Mouse (Mus musculus): ENCODE data around the gene Adora3.

Gene Adora3

DNA sequence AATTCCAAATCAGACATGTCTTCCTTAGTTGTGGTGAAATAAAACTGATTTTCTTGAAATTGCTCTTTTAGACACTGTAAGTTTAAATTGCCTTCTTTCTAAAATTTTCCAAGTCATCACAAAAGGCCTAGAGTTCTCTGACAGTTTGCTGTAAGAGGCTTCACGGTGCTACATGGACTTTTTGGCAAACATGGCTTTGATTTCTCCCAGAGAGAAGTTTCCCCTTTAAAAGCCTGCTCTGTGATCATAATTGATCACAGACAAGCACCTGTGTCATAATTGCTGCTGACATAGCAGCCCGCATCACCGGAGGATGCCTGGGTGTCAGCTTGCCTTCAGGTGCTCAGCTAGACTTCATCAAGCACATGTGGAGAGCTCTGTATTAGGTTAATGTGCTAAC is at the start of gene Adora3, which contains the start of gene Tmigd3:
TSS of gene Adora3 (plus strand) at position 301 of the 400 bp plus-strand sequence.
TSS of gene Tmigd3 (plus strand) at position 346 of the 400 bp plus-strand sequence.
- DNase-seq, result no peak

DNA sequence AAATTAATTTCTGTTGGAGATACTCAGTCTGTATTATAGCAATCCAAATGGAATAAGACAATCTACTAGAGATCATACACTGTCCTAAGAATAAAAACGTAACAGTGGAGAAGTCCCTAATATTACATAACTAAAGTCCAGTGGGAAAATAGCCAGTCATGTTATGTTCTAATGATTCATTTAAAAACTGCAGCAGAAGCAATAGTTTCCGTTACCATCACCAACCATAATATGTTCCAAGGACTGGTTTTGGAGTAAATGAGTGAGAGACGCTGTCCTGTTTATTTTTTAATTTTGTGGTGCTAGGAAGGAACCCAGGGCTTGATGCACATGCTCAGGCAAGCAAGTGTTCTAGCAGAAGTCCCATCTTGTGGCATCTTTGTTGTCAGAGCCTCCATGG is 49.2 kb upstream of the Adora3 start:
- DNase-seq, result no peak

DNA sequence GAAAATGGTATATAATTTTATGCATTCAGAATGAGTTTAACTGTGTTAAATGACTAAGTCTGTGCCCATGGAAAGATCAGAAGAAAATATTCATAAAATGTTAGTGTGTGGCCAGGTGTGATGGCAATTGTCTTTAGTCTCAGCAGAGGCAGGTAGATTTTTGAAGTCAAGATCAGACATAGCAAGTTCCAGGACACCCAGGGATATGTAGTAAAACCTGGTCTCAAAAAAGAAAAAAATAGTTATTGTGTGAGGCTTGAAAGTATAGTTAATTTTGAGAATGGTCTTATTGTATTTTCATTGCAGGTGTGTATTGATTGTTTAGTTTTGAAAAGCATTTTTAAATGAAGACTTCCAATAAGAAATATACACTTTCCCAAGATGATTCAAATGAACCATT is 47.0 kb upstream of the Adora3 start:
- DNase-seq, result no peak

DNA sequence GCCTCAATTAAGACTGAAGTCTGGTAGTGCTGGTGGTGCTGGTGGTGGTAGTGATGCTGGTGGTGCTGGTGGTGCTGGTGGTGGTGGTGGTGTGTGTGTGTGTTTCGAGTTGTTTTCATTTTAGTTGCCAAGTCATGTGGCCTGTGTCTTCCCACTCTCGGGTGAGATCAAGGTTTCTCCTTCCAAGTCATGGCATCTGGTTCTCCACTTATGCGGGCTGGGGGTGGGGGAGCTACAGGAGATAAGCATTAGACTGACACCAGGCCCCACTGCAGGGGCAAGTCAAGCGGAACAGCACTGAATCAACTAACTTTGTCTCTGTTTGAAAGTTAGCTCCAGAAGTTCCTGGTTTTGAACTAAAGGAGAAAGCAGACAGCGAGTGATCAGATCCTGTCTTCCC is 46.6 kb upstream of the Adora3 start:
- DNase-seq, result no peak

DNA sequence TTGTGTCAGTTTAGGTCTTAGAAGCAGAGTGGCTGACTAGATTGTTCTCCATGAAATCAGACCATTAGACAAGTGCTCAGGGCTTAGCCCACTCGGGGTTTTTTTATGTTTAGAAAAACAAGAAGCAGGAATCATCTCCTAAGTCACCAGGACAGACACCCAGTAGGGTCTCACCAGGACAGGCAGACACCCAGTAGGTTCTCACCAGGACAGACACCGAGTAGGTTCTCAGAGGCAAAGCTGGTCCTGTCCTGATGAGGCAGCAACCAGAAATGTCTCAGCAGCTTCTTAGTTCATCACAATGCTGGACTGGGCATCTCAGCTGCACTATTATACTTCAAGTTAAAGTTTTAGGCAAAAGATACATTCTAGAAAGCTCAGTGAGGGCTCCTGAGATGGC is 46.0 kb upstream of the Adora3 start:
- DNase-seq, result no peak

DNA sequence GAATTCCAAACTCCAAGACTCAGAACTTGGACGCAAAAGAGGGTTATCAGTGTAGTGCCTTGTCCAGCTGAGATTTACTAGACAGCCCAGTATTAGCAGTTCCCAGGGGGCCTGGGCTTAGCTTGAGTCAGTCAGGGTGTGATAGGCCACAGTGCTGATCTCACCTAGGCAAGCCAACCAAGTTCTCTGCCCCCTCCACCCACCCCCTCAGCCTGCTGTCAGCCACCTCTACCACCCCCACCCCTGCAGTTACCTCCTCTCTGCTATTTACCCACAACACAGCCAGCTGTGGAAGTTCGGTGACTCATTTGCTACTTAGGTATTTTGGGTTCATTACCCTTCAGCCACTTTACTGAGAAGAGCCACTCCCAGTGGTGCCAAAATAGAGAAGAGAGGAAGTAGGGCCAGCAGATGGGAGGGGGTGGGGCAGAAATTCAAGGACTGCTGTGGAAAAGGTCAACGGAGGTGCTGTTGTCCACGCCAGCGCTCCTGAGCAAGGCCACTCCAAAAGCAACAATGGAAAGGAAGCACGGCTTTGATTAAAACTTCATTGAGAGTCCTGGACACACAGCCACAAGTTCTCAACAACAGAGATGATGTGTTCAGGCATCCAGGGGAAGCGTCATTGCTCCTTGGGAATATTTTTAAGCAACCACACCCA is 45.0 kb upstream of the Adora3 start:
- no peak for DNase-seq

DNA sequence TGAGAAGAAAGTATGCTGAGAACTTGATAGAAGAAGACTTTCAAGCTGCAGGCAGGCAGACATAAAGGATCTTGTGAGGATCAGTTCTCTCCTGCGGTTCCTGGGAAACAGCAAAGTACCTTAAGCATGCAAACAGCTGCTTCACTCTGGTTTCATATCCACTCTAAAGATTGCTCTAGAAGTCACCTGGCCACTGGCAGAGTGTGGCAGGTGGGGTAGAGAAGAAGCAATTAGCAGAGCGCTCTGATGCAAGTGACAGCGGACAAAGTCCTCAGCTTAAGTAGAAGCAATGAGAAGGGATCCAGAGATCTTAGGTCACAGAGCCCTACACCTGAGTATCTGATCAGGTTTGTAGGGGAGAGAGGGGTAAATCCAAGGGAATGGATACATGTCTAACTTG is 39.1 kb upstream of the Adora3 start:
- DNase-seq, result no peak

DNA sequence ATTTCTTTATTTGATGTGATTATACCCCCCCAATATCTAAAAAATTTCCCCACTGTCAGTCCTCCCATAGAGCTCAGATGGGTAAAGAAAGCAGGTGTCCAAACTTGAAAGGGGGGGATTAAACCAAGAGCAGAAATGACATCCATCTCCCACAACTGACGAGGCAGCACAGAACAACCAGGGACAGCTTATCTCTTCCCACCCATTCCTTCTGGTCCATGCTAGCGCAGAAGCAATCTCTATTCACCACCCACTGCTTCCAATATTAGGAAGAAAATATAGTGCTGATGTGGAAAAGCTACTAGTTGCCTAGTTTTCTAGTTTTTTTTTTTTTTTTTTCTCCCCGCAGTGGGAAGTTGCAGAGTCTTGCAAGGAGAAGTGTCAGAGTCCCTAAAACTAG is 34.8 kb upstream of the Adora3 start:
- no peak for DNase-seq

DNA sequence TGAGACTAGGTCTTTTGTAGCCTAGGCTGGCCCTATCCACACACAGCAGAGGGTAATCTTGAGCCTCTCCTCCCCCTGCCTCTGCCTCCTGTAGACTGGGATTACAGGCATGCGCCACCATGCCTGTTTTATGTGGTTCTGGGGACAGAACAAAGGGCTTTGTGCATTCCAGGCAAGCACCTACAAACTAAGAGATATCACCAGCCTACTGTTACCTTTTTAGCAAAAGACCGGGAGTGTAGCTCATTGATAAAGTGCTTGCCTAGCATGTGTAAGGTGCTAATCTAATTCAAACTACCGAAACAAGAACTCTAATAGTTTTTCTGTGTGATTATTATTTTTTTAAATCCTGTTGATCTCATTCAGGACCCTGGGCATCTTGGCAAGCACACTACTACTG is 33.8 kb upstream of the Adora3 start:
- DNase-seq, result no peak

DNA sequence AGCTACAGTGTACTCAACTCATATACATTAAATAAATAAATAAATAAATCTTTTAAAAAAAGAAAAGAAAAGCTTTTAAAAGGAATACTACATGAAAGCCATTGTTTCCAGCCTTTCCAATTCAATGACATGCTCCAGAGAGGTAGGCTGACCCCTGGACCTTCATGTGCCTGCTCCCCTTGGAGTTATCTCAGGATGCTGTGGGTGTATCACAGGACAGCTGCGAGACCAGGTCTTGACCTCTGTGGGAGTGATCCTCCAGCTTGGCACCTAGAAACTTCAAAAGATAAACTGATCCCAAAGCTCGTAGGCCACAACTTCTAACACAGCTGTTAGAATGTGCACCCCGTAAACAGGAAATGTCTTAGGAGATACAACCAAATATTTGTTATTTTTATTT is 32.0 kb upstream of the Adora3 start:
- no peak for DNase-seq

DNA sequence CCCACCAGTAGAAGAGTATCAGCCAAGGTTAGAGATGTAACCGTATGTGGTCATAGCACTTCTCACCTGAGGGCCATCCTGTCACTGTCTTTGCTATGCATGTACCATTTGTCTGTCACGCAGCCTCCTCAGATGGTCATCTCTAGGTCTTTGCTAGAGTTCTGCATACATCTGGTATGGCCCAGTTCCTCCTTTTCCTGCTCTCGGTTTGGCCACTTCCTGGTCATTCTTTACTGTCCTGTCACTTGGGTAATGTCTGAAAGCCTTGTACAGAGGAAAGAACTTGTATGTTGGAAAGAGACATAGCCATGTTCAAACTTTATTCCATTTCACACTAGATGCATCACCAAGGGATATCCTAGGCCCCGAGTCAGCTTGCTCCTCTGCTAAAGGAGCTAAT is 30.8 kb upstream of the Adora3 start:
- no peak for DNase-seq

DNA sequence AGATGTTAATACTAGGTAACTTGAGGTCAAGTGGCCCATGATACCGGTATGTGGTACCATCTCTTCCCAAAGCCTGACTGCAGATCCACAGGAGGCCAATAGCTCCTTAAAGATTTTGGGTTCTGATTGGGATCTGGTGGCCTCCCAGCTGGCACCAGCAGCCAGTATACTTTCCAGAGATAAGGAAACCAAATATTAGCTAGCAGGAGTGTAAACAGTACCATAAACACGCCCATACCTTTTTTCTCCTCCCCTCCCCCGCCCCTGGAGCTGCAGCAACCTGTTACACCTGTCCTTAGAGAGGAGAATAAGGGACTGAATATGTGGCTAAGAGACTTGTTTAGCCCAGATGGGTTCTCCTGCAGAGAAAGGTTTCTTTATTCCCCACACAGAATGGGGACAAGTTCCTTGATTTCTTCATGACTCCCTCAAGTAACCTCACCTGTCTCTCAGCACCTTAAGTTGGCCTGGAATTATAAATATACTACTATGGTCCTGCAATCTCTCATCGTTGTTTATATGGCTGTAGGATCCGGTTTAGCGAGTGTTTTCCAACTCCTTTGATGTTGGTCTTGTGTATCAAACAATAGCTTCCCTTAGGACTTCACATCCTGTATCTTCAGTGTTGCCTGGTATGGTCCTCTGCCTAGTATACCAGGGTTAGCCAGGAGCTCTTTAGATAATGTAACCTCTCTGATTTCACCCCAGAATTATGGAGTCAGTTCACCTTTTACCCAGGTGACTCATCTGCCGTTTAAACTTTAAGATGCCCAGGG is 24.2 kb upstream of the Adora3 start:
- DNase-seq, result no peak

DNA sequence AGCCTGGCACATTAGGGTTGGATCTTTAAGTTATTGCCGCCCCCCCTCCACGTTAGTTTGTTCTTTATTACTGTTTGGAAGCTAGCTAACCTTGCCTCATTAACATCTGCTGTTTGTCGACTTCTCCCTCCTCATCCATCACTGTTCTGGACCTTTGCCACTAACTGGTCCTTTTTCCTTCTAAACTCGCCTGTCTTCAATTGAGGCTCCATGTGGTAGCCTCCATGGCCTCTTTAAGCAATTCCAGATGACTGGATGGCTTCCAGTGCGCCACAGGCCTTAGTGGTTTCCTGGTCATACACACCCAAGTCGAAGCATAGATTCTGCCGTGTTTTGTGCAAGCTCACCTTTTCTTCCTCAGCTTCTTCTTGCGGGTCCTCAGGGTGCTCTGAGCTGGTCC is 16.9 kb upstream of the Adora3 start:
- no peak for DNase-seq

DNA sequence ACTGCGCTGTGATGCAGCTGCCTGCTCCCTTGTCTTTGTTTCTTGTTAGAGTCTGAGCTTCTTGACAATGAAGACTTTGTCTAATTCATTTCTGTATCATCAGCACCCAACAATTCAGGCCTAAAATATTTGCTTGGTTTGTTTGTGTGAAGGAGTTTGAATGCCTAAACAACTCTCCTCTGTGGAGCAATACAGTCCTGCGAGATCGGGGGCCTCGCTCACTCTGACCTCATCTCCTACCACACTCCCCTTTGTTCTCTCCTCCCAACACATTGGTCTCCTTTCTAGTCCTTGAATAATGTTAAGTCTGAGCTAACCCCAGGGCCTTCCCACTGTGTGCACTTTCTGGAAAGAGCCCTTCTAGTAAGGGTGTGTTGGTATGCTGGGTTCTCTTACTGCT is 15.9 kb upstream of the Adora3 start:
- no peak for DNase-seq

DNA sequence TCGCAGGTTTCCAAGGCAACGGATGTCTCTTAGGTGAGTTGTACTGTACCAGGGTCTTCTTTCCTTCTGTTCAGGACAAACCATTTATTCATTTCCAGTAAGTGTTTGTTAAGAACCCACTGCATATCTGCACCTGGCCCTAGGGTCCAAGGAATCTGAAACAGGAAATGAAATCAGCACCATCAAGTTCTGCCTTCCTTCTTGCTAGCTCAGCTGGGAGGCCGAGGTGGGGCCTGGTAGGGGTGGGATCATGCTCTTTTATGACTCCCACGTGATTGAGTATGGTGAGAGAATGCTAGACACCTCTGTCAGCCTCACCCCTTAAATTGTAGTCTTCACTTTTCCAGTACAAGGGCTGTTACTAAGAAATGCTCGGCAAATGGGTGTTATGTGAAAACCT is 13.1 kb upstream of the Adora3 start:
- no peak for DNase-seq

DNA sequence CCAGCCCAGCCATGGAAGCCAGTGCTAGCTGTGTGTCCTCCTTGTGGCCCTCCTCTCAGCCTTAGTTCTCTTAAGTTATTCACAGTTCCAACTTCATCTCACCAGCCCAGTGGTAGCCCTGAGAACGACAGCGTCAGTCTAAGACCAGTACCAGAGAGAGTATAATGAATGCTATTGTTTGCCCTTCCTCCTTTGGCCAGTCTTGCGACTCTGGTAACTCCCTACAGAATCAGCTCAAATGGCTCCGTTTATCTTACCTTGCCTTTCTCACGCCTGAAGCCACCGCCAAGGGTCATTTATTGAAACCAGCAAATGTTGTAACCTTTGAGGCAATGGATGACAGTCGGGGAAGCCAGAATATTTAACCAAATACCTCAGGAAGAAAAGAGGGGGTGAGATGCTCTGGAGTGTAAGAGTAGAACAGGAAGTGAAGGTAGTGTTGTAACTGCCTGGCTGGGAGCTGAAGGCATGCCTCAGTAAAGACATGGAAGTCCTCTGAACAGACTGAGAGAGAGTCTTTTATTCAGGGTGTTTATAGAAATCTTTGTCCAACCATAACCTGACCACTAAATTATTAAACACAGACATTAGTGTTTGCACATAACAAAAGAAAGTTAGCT is 8.8 kb upstream of the Adora3 start:
- DNase-seq, result no peak

DNA sequence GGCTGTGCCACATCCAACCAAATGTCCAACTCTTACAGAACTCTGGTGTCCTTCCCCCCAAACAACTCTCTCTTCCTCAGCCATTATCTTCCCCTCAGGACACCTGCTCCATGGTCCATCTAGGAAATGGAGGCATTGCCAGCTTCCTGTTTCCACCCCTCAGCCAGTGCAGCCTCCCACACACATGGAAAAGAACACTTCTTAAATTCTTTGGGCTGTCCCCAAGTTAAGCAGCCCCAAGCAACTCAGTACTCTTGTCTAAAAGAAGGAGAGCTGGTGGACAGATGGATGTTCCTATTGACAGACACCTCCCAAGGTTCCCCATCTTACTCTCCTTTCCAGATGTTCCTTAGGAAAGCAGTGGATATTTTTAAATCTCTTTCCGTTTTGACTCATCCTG is 6.5 kb upstream of the Adora3 start:
- no peak for DNase-seq

DNA sequence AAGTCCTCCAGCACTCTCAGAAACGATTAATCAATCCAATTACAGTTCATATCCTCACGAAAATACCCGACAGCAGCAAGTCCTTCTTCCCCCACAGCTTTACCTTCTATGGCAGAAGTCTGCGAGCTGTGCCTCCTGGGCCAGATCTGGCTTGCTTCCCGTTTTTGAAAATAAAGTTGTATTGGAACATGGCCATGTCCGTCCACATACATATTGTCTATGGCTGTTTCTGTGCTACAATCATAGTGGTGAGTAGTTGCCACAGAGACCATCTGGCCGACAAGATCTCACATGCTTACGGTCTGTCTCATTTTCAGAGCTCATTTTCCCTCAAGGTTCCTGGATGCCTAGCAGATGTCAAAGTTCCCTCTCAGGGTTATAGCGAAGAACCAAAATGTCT is 5.5 kb upstream of the Adora3 start:
- no peak for DNase-seq

DNA sequence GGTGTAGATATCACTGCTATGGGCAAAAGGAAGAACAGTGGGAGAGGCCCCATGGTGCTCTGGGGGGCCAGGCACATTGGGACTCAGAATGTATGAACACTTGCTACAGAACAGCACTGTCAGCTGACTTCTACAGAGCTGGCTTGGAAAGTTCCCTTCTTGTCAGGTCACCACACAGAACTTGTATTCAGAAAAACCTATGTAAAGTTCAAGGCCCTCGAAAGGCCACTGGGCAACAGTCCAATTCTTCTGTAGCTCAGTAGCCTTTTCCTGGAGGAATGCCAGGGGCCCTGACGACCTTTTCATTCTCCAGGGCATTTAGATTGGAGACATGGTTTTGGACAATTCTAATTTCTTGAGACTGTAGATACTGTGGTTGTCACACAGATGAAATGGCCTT is 2.5 kb upstream of the Adora3 start:
- no peak for DNase-seq

DNA sequence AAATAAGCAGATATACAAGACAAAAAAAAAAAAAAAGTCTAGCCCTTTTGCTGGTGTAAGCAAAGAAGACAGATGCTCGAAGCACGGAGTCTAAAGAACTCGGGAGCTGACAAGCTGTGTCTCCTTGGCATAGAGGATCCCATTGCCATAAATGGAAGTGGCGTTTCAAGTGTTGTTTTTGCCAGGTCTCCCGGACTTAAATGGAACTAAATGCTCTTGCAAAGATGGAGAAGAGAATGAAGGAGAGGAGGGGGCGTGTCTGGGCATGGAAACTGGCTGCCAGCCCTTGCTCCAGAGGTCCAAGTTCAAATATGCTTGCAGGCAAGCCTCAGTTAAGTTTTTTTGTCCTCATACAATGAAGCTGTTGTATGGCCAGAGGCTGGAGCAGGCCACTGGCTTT is 1.4 kb downstream of the Adora3 start:
- no peak for DNase-seq

DNA sequence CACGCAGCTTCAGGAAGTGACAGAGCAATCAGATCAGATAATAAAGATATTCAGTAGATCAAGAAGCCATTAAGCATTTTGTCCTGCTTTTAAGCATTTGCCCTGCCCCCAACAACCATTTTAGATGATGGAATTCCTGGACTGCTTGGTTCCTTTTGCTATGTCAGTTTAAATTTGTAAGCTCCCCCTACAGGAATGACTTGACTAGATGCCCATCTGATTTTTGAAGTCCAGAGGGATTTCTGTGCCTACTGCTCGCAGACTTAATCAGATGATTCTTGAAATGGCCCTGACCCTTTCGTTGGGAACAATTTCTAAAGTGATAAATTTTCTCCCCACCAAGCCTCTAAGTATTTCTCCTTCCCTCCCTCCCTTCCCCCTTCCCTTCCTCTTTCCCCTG is 1.9 kb downstream of the Adora3 start:
- no peak for DNase-seq

DNA sequence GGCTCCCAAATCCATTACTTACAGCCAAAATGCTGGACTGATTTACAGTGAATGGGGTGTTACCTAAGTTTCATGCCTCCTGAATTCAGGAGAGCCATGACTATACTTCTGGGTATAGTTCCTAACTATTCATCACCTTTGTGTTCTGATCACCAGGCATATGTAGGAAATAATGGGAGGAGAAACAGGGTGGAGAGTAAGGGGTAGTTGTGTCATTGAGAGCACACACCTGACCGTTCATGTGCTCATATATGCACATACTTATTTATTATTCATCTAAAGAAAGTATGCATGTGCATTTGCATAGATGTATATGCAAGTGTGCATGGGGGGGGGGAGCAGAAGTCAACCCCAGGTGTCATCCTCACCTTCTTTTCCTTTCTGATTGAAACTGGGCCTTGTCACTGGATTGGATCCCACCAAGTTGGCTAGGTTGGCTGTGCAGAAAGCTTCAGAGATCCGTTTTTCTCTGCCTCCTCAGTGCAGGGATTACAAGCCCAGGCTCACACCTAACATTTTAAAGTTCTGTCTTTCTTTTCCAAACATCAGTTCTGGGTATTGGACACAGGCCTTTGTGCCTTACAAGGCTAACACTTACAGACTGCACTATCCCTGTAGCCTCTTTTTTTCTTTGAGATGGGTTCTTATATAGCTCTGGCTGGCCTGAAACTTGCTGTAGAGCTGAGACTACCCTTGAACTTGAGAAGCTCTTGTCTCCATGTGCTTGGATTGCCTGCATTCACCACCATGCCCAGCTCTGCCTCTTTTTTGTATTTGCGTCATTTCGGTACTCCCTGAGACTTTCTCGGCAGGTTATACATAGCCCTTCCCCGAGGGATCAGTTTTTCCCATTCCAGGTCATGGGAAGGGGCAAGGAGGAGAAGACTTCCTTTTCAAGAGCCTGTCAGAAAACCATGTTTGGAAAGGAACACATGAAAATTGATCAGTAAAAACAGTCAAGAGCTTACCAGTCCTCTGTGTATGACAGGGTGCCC is 3.1 kb downstream of the Adora3 start:
- no peak for DNase-seq

DNA sequence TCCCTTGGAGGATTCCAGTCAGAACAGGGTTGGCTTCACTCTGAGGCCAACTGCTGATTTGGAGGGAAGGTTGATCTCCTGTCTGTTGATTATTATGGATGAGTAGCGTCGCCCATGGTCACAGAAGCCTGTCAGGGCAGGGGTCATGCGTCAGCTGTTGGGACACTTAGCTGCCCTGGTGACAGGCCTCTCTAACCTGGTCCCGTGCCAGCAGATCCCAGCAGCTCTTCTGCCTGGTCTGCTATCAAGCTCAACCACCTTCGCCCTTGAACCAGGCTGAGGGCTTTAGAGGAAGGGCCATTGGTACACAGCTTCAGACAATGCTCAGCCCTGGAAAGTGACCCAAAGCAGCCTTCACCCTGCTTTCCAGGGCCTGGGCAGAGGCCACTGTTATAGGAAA is 5.4 kb downstream of the Adora3 start:
- no peak for DNase-seq

All from right cerebral cortex, postnatal 4 days (tissue).